Mouse (Mus musculus): Measurements from ENCODE around the gene P3h3. TPM values are rescaled to one million over a fixed set of nuclear protein-coding genes. Genes with fewer than 3 reads are reported as not detected.
A peak's percentile ranks its signal among the peaks of the same experiment; 100 is the strongest.

Gene P3h3
- total RNA-seq, 1 experiment from 2014 or later = not detected

DNA sequence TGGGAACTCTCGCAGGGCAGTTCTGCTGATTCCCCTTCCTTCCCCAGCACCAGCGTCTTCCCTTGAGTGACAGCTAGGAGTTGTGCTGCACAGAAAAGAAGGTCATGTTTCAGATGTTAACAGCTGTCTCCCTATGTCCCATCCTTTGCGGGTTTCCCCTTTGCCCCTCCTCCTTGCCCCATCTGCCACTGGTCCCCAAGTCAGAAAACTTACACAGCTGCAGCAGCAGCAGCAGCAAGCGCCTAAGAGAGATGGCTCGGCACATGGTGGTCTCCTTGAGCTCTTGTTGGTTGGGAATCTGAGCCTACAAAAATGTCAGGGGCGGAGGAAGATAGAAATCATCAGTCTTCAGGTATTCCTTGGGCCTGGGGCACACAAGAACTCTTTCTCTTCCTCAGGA is 21.8 kb upstream of the P3h3 start:
- ATAC-seq (ENCODE audit: extremely low read depth, insufficient number of reproducible peaks, low FRiP score, poor library complexity, severe bottlenecking) = no peak

DNA sequence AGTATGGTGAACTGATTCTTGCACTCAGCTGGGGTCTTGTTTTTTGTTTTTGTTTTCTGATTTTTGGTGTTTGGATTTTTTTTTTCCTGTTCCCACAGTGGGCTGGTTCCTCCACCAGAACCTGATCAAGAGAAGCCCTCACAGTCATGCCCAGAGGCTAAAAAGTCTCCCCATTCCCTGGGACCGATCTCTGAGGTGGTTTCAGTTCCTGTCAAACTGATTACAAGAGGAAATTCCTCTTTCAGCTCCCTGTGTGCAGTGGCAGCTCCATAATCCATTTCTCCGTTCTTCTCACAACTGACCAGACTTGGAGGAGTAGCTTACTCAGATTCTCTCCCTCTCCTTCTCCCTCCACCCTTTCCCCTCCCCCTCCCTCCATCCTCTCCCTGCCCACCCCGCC is 16.8 kb upstream of the P3h3 start:
- no peak for ATAC-seq (ENCODE audit: extremely low read depth, insufficient number of reproducible peaks, low FRiP score, poor library complexity, severe bottlenecking)

DNA sequence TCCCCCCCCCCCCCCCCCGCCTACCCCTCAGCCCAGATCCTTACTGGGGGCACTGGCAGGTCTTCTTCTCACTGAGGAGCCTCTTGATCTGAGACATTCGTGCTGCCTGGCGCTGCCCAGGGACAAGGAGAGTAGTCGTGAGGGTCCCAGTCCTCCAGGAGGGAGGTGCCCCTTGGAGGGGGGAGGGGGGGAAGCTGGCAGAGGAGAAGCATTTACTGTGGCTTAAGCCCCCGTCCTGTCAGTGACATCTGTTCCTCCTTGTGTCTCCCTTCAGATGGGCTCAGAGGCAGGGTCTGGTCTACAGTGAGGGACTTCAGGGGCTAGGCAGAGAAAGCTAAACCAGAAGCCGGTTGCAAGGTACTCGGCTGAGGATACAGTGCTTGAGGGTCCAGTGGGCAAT is 9.0 kb upstream of the P3h3 start:
- no peak for ATAC-seq (ENCODE audit: extremely low read depth, insufficient number of reproducible peaks, low FRiP score, poor library complexity, severe bottlenecking)

DNA sequence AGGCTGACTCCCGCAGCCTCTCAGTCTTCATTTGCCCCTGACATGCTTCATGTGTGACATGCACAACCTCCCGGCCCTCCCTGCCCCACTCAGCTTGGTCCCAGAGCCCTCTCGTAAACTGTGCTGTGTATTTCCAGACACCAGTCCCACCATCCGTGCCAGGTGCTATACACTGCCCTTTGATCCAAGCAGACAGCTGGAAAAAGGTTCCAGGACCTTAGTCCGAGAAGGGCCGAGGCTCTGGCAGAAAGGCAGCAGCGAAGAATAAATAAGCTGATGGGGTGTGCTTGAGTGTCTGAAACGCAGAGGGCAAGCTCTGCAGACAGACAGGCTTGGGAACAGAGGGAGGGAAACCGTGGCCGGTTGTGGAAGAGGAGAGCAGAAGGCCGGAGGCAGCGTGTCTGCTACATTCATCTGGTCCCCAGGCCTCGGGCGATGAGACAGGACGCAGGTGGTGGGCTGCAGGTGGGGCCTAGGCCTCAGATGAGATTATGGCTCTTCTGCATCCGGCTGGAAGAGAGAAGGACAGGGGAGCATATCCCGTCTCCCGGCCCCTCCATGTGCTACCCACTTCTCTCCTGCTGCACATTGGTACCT is 8.3 kb upstream of the P3h3 start:
- no peak for ATAC-seq (ENCODE audit: extremely low read depth, insufficient number of reproducible peaks, low FRiP score, poor library complexity, severe bottlenecking)

DNA sequence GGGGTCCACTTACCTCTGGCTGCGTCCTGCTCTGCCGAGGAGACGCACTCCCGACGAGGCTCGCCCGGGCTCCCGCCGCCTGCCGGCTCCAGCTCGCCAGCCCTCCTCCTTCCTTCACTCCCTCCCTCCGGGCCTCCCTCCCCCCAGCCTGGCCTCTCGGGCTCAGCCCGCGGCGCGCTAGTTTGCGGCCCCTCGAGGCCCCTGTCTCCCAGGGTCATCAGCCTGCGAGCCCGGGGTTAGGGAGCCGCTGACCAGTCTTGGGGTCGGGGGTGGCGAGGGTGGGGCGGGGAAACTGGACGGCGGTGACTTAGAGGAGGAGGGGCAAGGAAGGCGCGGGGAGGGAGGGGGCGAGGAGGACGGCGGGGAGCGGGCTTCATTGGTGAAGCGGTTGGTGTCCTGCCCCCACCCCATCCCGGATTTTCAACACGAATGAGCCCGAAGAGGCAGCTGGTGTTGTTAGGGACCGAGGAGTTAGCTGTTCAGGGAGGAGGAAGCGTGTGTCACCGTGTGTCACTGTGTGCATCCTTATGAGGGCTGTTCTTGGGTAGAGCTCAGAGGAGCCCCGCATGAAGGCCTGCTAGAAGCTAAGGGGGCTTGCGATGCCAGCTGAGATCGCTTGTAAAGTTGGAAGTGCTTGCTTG is 6.2 kb upstream of the P3h3 start, which contains the start of gene Gpr162:
Gene Gpr162, minus strand, starts transcription at position 326 of the 641 bp plus-strand sequence.
- no peak for ATAC-seq (ENCODE audit: extremely low read depth, insufficient number of reproducible peaks, low FRiP score, poor library complexity, severe bottlenecking)

DNA sequence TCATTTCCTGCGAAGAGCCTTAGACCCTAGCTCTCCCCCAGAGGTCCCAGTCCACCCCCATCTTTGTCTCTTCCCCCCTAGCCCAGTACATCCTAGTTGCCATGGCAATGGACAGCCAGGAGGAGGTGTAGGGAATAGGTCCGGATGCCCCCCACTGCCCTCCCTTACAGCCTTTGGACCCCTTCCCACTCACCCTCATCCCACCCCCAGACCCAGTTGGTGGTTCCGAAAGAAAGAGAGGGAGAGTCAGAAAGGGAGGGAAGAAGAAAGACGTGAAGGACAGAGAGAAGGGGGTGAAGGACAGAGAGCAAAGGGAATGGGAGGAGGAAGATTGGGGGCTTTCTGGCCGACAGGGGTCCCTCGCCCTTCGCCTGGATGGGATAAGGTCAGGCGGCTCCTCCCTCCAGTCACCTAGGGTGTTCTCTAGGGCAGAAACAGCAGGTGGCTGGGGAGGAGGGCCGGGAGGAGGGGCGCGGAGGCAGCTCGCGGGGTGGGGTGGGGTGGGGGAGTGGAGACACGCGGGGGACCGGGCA is 5.6 kb upstream of the P3h3 start:
- no peak for ATAC-seq (ENCODE audit: extremely low read depth, insufficient number of reproducible peaks, low FRiP score, poor library complexity, severe bottlenecking)

DNA sequence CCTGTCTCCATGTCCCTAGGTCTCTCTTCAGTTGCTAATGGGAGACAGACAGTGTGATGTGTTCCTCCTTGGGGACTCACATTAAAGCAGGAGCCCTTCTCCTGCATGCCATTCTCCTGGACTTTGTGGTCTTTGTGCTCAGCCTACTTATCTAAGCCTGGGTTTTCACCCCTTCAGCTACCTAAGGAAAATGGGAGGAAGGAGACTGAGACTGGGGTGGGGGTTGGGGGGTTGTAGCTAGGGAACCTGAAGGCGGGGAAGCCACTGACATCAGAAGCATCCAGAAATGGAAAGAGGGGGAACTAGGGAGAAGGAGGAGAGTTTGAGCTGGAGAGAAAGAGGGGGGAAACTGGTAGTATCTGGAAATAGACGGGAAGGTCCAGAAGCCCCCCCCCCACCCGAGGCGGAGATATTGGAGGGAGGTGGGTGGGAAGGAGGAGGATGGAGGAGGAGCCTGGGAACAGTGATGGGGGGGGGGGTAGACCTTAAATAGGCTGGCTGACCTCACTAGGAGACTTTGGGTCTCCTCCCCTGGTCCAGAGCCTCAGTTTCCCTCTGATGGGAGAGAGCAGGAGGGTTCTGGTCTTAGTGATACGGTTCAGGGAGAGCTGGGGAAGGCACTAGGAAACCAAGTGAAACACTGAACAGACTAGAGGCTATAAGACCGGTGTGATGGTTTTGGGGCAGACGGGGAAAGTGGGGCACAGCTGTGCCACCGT is 5.0 kb upstream of the P3h3 start:
- ATAC-seq (ENCODE audit: extremely low read depth, insufficient number of reproducible peaks, low FRiP score, poor library complexity, severe bottlenecking) = no peak

DNA sequence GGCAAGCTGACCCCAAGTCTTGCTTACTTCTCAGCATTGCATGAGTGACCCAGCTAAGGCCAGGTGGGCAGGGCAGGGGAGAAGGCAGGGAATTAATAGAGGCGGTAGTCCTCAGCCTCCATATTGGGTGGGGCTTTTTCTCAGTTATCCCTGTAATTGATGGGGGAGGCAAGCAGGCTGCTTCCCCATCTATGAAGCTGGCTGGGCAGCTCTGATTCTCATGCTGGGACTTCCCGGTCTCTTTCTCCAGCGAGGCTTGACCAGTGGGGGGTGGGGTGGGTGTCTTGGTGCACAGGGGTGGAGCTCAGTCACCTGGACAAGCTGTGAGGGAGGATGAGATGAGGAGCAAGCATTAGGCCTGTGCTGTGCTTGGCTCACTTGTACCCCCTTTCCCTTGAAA is 4.2 kb upstream of the P3h3 start:
- no peak for ATAC-seq (ENCODE audit: extremely low read depth, insufficient number of reproducible peaks, low FRiP score, poor library complexity, severe bottlenecking)

DNA sequence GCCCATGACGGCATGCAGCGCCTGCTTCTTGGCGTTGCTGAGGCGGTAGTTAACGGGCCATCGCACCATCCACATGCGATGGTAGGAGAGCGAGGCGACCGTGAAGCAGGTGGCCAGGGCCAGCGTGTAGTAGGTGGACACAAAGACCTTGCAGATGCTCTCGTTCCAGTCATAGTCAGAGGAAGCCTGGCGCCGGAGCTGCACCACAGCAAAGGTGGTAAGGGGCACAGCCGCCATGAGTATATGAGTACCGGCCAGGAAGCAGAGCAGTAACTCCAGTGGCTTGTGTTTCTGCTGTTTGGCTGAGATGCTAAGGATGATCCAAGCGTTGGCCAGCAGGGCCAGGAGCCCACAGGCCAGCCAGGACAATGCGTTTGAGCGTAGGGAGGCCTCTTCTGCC is 3.7 kb upstream of the P3h3 start:
- ATAC-seq (ENCODE audit: extremely low read depth, insufficient number of reproducible peaks, low FRiP score, poor library complexity, severe bottlenecking) = no peak

DNA sequence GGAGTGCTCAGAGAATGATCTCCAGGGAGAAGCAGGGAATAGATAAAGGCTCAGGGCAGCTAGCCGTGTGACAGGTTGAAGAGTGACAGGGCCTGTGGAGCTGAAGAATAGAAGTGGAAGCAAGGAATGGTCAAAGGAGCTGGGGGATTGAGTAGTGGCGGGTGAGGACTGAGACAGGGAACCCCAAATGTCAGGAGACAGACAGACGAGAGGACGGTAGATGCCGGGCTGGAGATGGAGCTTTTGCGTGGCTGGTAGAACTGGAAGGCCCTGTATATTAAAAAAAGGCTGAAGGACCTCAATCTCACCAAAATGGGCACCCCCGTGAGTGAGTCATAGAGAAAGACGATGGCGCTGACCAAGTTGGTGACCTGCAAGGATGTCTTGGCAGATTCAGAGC is 3.0 kb upstream of the P3h3 start:
- no peak for ATAC-seq (ENCODE audit: extremely low read depth, insufficient number of reproducible peaks, low FRiP score, poor library complexity, severe bottlenecking)

DNA sequence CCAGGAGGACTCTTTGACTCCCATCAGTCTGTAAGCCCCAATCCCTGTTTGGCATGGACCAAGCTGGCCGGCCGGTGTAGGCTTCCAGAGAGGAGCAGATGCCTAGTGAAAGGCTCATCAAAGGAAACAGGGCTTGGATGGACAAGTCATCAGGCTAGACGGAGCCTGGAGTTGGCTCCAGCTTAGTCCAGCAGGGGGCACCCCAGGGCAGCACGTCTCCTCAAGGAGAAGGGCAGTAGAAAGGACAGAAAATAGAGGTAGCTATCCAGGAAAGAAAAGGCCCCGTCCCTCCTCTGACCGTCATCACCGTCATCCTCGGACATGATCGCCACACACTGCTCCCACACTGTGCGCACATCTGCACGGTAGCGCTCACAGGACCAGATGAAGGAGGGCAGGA is 2.2 kb upstream of the P3h3 start:
- ATAC-seq (ENCODE audit: extremely low read depth, insufficient number of reproducible peaks, low FRiP score, poor library complexity, severe bottlenecking) = peak; percentile 43

DNA sequence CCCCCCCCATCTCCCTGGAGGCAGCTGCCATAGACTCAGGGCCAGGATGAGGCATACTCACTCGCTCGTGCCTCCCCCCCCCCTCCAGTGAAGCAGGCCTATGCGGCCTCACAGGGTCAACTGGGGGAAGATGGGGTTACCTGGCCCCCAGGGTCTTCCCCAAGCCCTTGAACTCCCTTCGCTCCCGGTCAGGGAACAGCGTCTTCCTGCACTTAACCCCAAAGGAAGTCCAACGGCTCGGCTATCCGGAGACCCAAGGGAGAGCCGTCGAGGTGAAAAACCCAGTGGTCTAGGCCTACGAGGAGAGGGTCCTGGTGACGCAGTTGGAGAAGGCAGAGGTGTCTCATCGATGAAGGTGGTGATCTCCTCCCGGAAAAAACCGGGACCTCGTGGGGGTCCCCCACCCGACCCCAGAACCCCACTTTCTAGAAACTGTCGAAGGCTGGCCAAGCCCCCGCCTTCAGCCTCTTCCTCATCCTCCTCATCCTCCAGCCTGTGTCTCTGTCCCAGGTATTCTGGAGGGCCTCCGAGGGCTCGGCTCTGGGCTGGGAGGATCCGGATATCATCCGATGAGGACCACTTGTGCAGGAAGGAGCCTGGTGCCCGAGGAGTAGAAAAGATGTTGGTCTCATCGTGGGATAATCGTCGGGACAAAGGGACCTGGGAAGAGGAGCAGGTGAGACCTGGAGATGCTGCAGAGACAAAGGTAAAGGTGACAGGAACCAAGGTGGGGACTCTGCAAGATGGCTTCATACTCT is 1.2 kb upstream of the P3h3 start:
- no peak for ATAC-seq (ENCODE audit: extremely low read depth, insufficient number of reproducible peaks, low FRiP score, poor library complexity, severe bottlenecking)

DNA sequence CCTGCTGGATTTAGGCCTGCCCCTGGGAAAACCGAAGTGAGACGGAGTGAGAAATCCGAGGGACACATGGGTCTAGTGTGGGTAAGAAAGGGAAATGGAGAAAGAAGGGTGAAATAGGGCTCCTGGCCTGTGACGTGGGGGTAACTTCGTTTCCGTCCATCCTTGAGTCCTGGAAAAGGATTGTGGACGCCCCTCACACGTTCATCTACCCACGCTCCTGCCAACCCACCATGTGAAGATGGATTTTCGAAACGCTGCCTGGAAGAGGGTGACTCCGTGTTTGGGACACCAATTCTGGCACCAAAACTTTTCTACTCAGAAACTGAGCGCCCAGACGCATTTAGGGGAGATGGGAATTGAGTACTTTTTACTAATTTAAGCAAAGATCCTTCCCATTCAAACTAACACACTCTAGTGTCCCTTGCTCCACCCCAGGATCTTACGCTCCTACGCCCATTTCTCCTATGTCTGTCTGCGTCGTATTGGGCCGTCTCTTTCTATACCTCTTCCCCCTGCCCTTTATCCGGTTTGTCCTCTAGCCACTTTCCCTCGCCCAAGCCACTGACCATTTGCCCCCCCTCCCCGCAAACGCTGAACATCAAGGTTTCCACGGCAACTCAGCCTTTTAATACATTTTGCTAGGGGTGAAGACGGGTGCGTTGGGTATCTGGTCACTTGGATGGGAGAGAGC is 433 bp upstream of the P3h3 start:
- no peak for ATAC-seq (ENCODE audit: extremely low read depth, insufficient number of reproducible peaks, low FRiP score, poor library complexity, severe bottlenecking)

DNA sequence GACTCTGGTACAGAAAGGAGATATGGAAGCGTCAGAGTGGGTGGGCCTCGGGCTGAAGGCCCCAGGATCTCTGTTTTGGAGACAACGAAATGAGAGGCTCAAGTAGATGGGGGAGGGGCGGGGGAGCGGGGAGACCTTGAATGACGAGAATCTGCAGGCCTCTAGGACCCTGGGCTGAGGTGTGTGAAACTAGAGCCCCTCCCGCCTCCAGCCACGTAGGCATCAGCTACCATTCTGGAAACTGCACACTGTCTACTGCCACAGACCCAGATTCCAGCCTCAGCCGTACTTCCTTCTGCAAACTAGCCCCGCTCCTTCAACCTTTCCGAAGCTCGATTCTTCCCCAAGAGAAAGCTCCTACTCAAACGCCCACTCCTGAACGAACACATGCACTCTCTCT is 1.2 kb downstream of the P3h3 start:
- ATAC-seq (ENCODE audit: extremely low read depth, insufficient number of reproducible peaks, low FRiP score, poor library complexity, severe bottlenecking) = no peak

DNA sequence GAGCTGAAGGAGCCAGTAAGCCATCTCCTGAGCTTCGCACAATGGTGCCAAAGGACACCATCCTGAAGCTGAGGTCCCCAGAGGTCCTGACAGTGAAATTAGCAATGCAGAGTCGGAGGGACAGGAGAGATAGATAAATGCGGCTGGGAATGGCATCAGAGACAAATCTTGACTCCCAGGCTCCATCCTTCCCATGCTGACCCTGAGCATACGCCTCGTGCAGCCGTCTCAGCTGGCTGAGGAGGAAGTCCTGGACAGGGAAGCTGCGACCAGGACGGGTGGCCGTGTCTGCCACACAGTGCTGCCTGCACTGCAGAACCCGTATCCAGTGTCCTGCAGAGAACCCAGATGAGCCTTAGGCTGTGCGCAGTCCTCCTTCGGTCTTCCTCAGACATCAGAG is 2.9 kb downstream of the P3h3 start:
- no peak for ATAC-seq (ENCODE audit: extremely low read depth, insufficient number of reproducible peaks, low FRiP score, poor library complexity, severe bottlenecking)

DNA sequence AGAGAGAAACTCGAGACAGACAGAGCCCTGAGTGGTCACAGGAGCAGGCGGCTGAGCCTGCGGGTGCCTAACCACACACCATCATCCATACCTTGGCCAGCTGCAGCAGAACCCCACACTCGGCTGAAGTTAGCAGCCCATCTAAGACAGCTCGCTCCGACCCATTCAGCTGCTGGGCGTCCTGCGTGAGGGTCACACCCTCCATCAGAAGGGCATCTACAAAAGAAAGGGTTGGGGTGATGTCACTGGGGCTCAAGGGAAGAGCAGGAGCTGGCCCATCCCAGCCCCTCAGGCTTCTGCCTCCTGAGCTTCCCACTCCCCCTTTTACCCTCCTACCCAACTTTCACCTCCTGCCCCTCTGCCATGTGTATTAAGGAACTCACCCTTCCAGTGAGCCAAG is 7.0 kb downstream of the P3h3 start:
- ATAC-seq (ENCODE audit: extremely low read depth, insufficient number of reproducible peaks, low FRiP score, poor library complexity, severe bottlenecking) = no peak

DNA sequence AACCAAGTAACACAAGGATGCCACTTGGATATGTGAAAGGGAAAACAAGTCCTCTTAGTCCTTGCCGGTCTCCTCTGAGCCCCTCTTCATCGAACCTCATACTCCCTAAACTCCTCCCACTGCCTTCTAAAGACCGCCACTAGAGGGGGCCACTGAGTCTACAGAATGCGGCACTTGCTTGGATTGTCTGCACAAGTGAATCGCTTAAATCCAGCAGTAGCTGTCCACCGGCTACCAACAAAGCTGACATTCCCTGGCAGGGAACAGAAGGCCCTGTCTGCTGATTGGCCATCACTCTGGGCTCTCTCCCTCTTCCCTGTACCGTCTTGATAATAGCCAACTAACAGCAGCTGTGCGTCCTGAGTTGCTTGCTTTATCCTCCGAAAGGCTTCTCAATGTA is 10.2 kb downstream of the P3h3 start:
- peak; percentile 84 for ATAC-seq (ENCODE audit: extremely low read depth, insufficient number of reproducible peaks, low FRiP score, poor library complexity, severe bottlenecking)

DNA sequence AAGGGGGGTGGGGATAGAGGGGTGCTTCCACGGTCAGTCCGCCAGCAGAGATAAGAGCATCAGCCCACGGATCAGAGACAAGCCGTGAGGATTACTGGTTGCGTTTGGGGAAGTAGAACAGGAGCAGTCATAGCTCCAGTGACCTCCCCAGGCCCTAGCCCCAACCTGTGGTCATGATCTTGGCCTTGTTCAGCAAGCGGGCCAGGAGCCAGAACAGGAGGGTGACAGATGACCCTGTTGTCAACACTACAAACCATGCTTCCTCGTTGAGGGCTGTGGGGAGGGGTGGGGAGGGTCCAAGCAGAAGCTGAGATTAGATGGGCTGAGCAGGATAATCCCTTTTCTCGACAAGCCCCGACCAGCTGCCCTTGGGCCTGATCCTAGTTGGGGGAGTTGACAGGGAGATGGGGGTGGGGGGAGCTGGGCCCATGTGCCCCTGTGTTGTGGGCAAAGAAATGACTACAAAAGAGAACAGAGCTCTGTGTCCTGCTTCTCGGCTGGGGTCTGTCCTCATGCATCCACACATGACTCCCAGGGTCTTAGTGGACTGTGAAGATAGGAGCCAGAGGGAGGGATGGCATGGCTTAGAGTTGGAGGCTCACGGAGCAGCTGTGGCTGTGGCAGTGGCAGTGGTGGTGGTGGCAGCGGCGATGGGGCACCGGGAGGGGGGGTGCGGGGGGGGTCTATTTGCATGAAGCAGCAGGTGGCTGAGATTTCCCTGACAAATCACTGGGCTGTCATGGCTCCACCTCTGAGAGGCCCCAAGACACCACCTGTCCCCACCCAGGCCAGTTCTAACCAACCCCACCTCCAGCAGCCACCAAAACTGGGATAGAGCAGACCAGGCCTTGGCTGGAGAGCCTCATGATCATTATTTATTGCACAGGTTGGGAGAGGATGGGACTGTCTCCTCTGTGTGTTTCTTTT is 17.0 kb downstream of the P3h3 start, which contains the start of gene Gnb3:
Gene Gnb3, minus strand, starts transcription at position 35 of the 927 bp plus-strand sequence.
- ATAC-seq (ENCODE audit: extremely low read depth, insufficient number of reproducible peaks, low FRiP score, poor library complexity, severe bottlenecking) = no peak
